Comparison of ENCODE assay signal across 8 mouse cellular contexts in the genomic region with DNA sequence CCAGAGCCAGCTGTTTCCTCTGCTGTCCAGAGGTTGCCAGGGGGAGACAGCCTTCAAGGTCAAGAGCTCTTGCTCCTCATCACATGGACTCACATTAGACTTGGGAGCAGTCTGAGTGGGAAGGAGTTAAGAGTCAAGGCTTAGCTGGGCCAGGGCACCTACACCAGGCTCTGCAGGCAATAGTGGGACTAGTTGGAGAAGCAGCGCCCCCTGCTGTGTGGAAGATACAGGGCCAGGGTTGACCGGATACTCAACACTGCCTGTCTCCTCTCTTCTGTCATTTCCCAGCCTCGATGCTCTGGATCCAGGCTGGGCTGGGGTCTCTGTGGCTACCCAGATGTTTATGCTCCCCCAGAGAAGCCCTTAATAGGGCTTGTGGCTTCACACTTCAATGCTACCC. TPM values are rescaled to one million over a fixed set of nuclear protein-coding genes. Genes with fewer than 3 reads are reported as not detected.
DNase-seq lines count a peak whose midpoint lies in the region; ATAC-seq lines count a peak whose summit lies in the region.
"Had no signal": no experiment of that assay in that cellular context is flagged by ENCODE, and none has a peak within 500 bp of the region (broad histone marks: within the 10 kb centered on the region; RNA-seq: fewer than 3 reads in every experiment).

No protein-coding gene starts in this region.

- H3K4me1 ChIP-seq in liver, embryonic 13.5 days (replicated peaks), result peaks cover 22% of the 10 kb centered on the region

- H3K4me3 ChIP-seq in liver, embryonic 13.5 days (replicated peaks), result no peak overlapping the region
- H3K4me3 ChIP-seq: megakaryocyte, embryonic 14.5 days had no signal

- DNase-seq in layer of hippocampus, adult 11-12 months (ENCODE audit: low spot score), result peak; percentile 81
- DNase-seq in layer of hippocampus, adult 9-10 months (ENCODE audit: low spot score), result no peak
- DNase-seq in MEL-GATA-1-ER (ENCODE audit: extremely low read depth, low read depth), result peak; percentile 26
- peak; percentile 73 for DNase-seq in brain, adult 2 months (ENCODE audit: low read depth, low spot score)
- DNase-seq in kidney, adult 8-10 months, result peak; percentile 30 to 69
- peak; percentile 30 for DNase-seq in liver, embryonic 13.5 days
- DNase-seq in thymus, postnatal 0 days (ENCODE audit: low spot score), result peak; percentile 45

- H3K9ac ChIP-seq in liver, embryonic 13.5 days, result no peak overlapping the region

- H3K4me2 ChIP-seq in liver, embryonic 13.5 days, result no peak overlapping the region

- H3K9me3 ChIP-seq in liver, embryonic 13.5 days (replicated peaks), result no peaks in the 10 kb centered on the region
- H3K9me3 ChIP-seq: megakaryocyte, embryonic 14.5 days had no signal

- H3K27ac ChIP-seq in liver, embryonic 13.5 days, result no peak overlapping the region

- ATAC-seq in liver, embryonic 13.5 days (ENCODE audit: low read depth), result no peak

- peaks cover 30% of the 10 kb centered on the region for H3K27me3 ChIP-seq in liver, embryonic 13.5 days

- H3K36me3 ChIP-seq in liver, embryonic 13.5 days, result no peaks in the 10 kb centered on the region

- WGBS in liver, embryonic 13.5 days (ENCODE audit: insufficient replicate concordance), result 9% methylated on average over 3 of the region's 3 CpGs

RNA-seq across cellular contexts. Expression of gene Myrf, which starts 3.6 kb away (rescaled TPM):
- 3.2 and 3.4 TPM in 2 replicates for polyA plus RNA-seq in liver, embryonic 13.5 days (2015; fragmentation: Nextera tagmentation; extraction: Ambion mirVana)
- polyA plus RNA-seq in thymus, postnatal 0 days (2015; fragmentation: Nextera tagmentation; extraction: Ambion mirVana), result 0.03 and 0.12 TPM in 2 replicates

RNA-seq across cellular contexts. Expression of gene Fen1, which starts 40.2 kb away (rescaled TPM):
- 190 and 208 TPM in 2 replicates for polyA plus RNA-seq in liver, embryonic 13.5 days (2015; fragmentation: Nextera tagmentation; extraction: Ambion mirVana)
- 127 and 136 TPM in 2 replicates for polyA plus RNA-seq in thymus, postnatal 0 days (2015; fragmentation: Nextera tagmentation; extraction: Ambion mirVana)

RNA-seq across cellular contexts. Expression of gene Tmem258, which starts 40.4 kb away (rescaled TPM):
- 332 and 375 TPM in 2 replicates for polyA plus RNA-seq in liver, embryonic 13.5 days (2015; fragmentation: Nextera tagmentation; extraction: Ambion mirVana)
- 563 and 614 TPM in 2 replicates for polyA plus RNA-seq in thymus, postnatal 0 days (2015; fragmentation: Nextera tagmentation; extraction: Ambion mirVana)
